Mouse (Mus musculus) hindbrain, embryonic 11.5 days (tissue): ENCODE measurements around the gene Rbm6. TPM values are rescaled to one million over a fixed set of nuclear protein-coding genes. Genes with fewer than 3 reads are reported as not detected.

Experiments used
- ATAC-seq: fragments of 200-750 bp; cut with Nextera tagmentation; 2 replicates; pipeline ENCODE4 v1.8.0; 2017; ENCODE audit warnings: mild to moderate bottlenecking, moderate TSS enrichment, moderate library complexity; ENCODE audit not compliant: low FRiP score
- DNase-seq: peaks from one replicate; pipeline ENCODE4 v3.0.0-alpha.2; 2015; ENCODE audit warnings: low spot score
- H3K27ac ChIP-seq: fragments of 300-500 bp; sonication (generic); 2 replicates; pipeline ENCODE4 v1.5.1; 2014; ENCODE audit warnings: mild to moderate bottlenecking, low read depth, low read length
- H3K27me3 ChIP-seq: fragments of 300-500 bp; sonication (generic); 2 replicates; pipeline ENCODE4 v1.6.1; 2014; ENCODE audit warnings: mild to moderate bottlenecking, low read length, moderate library complexity, mixed read lengths; ENCODE audit not compliant: control insufficient read depth, insufficient read depth
- H3K36me3 ChIP-seq: fragments of 300-500 bp; sonication (generic); 2 replicates; pipeline ENCODE4 v1.6.1; 2014; ENCODE audit warnings: mild to moderate bottlenecking, low read length, moderate library complexity, mixed read lengths; ENCODE audit not compliant: control insufficient read depth, insufficient read depth
- H3K4me1 ChIP-seq: fragments of 300-500 bp; sonication (generic); replicated peaks from 2 replicates; pipeline ENCODE4 v1.6.1; 2014; ENCODE audit warnings: low read length, mixed read lengths; ENCODE audit not compliant: control insufficient read depth, insufficient read depth
- H3K4me2 ChIP-seq: fragments of 300-500 bp; sonication (generic); replicated peaks from 2 replicates; pipeline ENCODE4 v1.6.1; 2014; ENCODE audit warnings: mild to moderate bottlenecking, low read depth, low read length
- H3K4me3 ChIP-seq: fragments of 300-500 bp; sonication (generic); 2 replicates; pipeline ENCODE4 v1.5.1; 2014; ENCODE audit warnings: low read depth, low read length
- H3K9ac ChIP-seq: fragments of 300-500 bp; sonication (generic); 2 replicates; pipeline ENCODE4 v1.6.1; 2014; ENCODE audit warnings: low read depth, low read length
- H3K9me3 ChIP-seq: fragments of 300-500 bp; sonication (generic); 2 replicates; pipeline ENCODE4 v1.6.1; 2016; ENCODE audit warnings: low read length; ENCODE audit not compliant: control insufficient read depth
- WGBS: fragments of 180-500 bp; shearing (Covaris S2); extraction: QIAGEN DNeasy Blood & Tissue Kit; methylation state at CpG from one replicate; pipeline ENCODE4 v1.1.7; 2014; 5-methylcytosine and 5-hydroxymethylcytosine counted together
- polyA plus RNA-seq: library from polyadenylated mRNA; unstranded; fragments of >200 nt; fragmentation: Nextera tagmentation; extraction: Ambion mirVana; gene quantifications from 2 replicates; pipeline ENCODE4 v1.2.1, GENCODE M21; 2014

The Rbm6 gene
- polyA plus RNA-seq, 1 experiment from 2014 or later, result 114 TPM

DNA sequence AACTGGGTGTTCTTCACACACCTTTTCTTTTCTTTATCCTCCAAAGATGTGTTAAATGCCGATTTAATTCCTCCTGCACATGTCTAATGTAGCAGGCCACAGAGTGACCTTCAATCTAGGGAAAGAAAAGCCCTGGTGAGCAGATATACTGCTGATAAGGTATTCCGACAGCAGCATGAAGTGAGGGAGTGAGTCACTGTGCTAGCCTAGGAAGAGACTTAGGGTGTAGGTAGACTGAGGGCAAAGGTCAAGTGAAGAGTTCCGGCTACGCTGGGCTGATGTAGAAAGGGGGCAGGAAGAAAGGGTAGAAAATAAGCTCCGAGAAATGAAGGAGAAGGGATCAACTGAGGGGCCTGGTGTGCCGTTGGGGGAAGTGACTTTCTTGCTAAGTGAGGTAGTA is 17.2 kb upstream of the Rbm6 start:
- ATAC-seq (no peak), DNase-seq (no peak)
- Histone ChIP-seq H3K9me3 (no peaks in the 10 kb centered on the region), H3K4me3 (no peak overlapping the region), H3K27ac (no peak overlapping the region), H3K4me1 (no peaks in the 10 kb centered on the region; the same call in 1 of the 2 replicates), H3K27me3 (no peaks in the 10 kb centered on the region; the same call in 1 of the 2 replicates), H3K36me3 (no peaks in the 10 kb centered on the region), H3K9ac (no peak overlapping the region), H3K4me2 (no peak overlapping the region)
- WGBS, result 83% methylated on average over 6 of the region's 6 CpGs

DNA sequence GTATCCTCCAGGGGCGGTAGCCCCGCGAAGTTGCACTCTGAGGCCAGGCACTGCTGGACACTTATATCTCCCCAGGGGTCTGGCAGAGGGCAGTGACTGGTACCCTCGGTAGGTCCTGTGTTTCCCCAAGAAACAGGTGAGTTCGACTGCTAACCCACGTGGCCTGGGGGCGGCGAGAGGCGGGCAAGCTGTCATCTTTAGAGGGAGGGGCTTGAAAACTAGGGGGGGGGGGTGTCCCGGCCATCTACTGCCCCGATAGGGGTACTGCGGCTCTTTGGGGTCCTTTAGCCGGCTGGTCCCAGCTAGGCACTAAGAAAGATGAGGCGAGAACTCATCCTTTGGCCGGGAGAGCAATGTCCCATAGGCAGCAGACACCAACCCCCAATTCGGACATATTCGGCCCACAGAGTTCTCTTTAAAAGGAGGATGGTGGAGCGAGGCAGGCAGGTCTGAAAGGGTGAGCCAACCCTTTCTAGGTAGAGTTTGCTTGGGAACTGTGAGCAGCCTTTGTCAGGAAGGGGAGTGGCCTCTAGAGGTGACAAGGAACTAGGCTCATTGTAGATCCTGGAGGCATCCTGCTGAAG is 15.3 kb upstream of the Rbm6 start:
- DNase-seq (no peak), ATAC-seq (peak; percentile 87)
- no peaks in the 10 kb centered on the region for H3K9me3 ChIP-seq
- no peaks in the 10 kb centered on the region; the same call in 1 of the 2 replicates for H3K27me3 ChIP-seq
- peak overlapping the region; percentile 74 for H3K4me2 ChIP-seq
- no peaks in the 10 kb centered on the region for H3K36me3 ChIP-seq
- 0 out of 2 replicates have a peak overlapping the region, but pooled peaks have one; percentile 11 for H3K27ac ChIP-seq
- under 1% methylated on average over 18 of the region's 18 CpGs for WGBS
- peak overlapping the region; percentile 64 for H3K4me3 ChIP-seq
- no peaks in the 10 kb centered on the region; the same call in 1 of the 2 replicates for H3K4me1 ChIP-seq
- H3K9ac ChIP-seq, result peak overlapping the region; percentile 62

DNA sequence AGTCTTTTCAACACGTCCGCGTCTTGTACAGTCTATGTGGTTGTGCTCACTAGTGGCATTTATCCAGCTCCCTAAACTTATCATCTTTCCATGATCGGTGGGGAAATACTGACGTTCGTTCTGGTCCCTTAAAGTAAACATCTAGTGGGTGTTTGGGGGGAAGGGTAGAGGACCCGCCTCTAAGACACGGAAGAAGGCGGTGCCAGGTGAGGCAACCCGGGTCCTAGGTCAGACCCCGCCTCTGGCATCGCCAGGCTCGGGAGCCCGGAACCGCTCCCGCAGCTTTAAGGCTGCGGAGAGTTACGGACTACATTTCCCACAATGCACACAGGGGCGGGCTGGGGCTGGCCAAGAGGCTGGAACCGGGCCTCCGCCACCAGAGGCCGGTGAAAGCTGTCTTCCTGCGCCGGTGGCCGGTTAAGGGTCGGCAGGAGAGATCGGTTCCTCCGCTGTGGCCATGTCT is 14.8 kb upstream of the Rbm6 start, which contains the start of gene Mon1a:
Gene Mon1a (plus strand): TSS at position 348 of the 463 bp plus-strand sequence.
- peak; percentile 96 for ATAC-seq
- Histone ChIP-seq H3K4me1 (no peaks in the 10 kb centered on the region; the same call in 1 of the 2 replicates), H3K27me3 (no peaks in the 10 kb centered on the region; the same call in 1 of the 2 replicates), H3K36me3 (no peaks in the 10 kb centered on the region), H3K27ac (0 out of 2 replicates have a peak within 1 kb of the TSS, but pooled peaks have one; percentile 11), H3K4me2 (peak within 1 kb of the TSS; percentile 74), H3K9me3 (no peaks in the 10 kb centered on the region), H3K9ac (peak within 1 kb of the TSS; percentile 62), H3K4me3 (peak within 1 kb of the TSS; percentile 64)
- WGBS, result under 1% methylated on average over 28 of the region's 28 CpGs
- DNase-seq, result peak; percentile 87

DNA sequence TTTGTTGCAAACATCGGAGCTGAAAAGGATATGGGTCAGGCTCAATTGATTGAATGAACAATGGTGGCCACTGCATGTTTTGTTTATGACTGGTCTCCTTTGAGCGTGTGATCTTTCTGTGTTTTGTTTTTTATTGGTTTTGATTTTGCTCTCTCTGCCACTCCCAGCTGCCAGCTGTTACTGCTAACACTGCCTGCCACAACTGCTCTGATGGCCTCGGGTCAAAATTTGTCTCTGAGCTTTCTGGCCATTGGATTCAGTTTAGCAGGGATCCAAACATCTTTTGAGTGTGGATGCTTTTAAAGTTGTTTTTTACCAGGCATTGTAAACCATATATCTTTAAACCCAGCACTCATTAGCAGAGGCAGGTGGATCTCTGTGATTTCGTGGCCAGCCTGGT is 7.4 kb upstream of the Rbm6 start:
- WGBS, result 82% methylated on average over 4 of the region's 4 CpGs
- no peaks in the 10 kb centered on the region for H3K27me3 ChIP-seq

DNA sequence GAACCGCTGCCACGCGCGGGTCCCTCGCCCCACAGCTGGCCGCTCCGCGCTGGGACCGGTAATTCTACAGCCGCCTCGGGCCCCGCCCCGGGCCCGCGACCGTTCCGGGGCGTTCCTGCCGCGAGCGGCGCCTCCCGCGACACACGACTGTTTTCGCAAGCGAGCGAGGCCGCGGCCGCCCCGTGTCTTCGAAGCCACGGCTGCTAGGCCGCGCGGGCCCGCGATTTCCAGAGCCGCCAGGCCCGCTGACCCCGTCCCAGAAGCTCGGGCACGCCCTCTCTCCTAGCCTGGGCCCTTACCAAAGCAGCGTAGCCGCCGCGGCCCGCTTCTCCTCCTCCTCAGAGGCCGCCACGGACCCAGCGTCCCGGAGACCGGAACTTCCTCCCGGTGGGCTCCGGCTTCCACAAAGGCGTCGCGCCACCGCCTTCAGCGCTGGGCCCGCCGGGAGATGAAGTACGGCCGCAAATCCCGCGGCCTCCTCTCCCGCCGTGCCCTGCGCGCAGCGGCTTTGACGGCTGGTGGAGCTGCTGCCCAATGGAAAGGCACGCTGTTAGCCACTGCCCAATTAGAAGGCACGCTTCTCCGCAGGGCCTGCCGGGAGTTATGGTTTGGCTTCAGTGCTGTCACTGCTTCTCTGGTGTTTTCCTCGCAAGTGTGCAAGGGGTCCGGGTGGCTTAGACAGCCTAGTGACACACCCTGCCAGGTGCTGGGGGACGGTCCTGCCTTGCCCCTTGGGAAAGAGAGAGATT is 513 bp downstream of the Rbm6 start:
- peak overlapping the region; percentile 91 for H3K27ac ChIP-seq

More for the DNA sequence above, 7.4 kb upstream of the Rbm6 start:
- no peak overlapping the region for H3K4me2 ChIP-seq
- no peak for ATAC-seq
- H3K4me1 ChIP-seq, result no peaks in the 10 kb centered on the region
- H3K36me3 ChIP-seq, result no peaks in the 10 kb centered on the region
- H3K4me3 ChIP-seq, result no peak overlapping the region
- DNase-seq, result no peak
- no peak overlapping the region for H3K9ac ChIP-seq
- H3K27ac ChIP-seq, result no peak overlapping the region
- no peaks in the 10 kb centered on the region for H3K9me3 ChIP-seq

DNA sequence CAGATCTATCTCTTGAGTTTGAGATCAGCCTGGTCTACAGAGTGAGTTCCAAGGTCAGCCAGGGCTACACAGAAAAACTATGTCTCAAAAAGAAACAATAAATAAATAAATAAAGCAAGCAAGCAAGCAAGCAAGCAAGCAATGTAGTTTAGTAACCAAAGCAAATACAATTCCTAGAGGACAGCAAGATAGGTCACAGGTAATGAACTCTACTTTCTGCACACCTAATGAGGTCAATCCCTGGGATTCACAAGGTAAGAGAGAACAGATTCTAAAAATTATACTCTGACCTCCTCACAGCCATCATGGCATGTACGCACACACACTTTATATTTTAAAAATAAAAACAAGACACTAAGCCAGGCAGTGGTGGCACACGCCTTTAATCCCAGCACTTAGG is 7.0 kb downstream of the Rbm6 start:
- Histone ChIP-seq H3K9ac (no peak overlapping the region), H3K36me3 (no peaks in the 10 kb centered on the region), H3K4me1 (peaks cover under 1% of the 10 kb centered on the region; the same call in 1 of the 2 replicates), H3K4me3 (no peak overlapping the region), H3K9me3 (no peaks in the 10 kb centered on the region), H3K4me2 (no peak overlapping the region), H3K27me3 (no peaks in the 10 kb centered on the region), H3K27ac (no peak overlapping the region)
- WGBS, result 97% methylated on average over 2 of the region's 2 CpGs
- ATAC-seq (no peak), DNase-seq (no peak)

More for the DNA sequence above, 513 bp downstream of the Rbm6 start:
- under 1% methylated on average over 73 of the region's 80 CpGs for WGBS
- Histone ChIP-seq H3K27me3 (no peaks in the 10 kb centered on the region), H3K36me3 (no peaks in the 10 kb centered on the region), H3K4me3 (peak overlapping the region; percentile 99), H3K9ac (peak overlapping the region; percentile 97), H3K9me3 (no peaks in the 10 kb centered on the region), H3K4me2 (peak overlapping the region; percentile 76), H3K4me1 (peaks cover 2% of the 10 kb centered on the region; the same call in 1 of the 2 replicates)
- DNase-seq (peak; percentile 94), ATAC-seq (peak; percentile 99)

DNA sequence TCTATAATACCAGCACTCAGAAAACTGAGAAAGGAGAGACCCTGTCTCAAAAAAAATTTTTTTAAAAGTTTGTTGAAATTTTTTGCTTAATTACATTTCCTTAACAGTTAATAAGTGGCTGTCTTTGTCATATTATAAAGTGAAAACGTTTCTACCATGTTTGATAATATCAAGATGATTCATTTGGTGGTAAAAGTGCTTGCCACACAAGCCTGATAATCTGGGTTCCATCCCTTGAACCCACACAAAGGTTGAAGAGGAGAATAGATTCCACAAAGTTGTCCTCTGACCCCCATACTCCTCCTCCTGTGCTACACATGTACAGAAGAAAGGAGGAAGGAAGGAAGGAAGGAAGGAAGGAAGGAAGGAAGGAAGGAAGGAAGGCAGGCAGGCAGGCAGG is 8.5 kb downstream of the Rbm6 start:
- Histone ChIP-seq H3K9ac (no peak overlapping the region), H3K4me3 (no peak overlapping the region), H3K4me2 (no peak overlapping the region), H3K4me1 (no peaks in the 10 kb centered on the region), H3K36me3 (no peaks in the 10 kb centered on the region), H3K27ac (no peak overlapping the region), H3K27me3 (no peaks in the 10 kb centered on the region), H3K9me3 (no peaks in the 10 kb centered on the region)
- ATAC-seq (no peak), DNase-seq (no peak)
- WGBS, result 77% methylated on average over 1 of the region's 1 CpGs

DNA sequence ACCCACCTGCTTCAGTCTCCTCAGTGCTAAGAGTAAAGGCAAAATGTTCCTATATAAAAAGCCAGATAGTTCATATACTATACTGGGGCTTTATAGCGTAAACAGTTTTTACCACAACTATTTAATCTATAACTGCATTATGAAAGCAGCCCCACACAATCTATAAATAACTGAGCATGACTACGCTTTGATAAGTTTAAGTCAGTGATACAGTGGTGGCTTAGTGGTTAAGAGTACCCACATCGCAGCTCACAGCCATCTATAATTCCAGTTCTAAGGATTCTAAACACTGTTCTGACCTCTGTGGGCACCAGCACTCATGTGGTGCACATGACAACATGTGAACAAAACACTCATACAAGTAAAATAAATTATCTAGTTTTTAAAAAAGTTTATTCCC is 14.7 kb downstream of the Rbm6 start:
- 97% methylated on average over 3 of the region's 3 CpGs for WGBS
- no peak overlapping the region for H3K9ac ChIP-seq
- no peak overlapping the region for H3K4me2 ChIP-seq
- no peaks in the 10 kb centered on the region for H3K27me3 ChIP-seq
- no peak overlapping the region for H3K27ac ChIP-seq
- DNase-seq, result no peak
- no peaks in the 10 kb centered on the region for H3K9me3 ChIP-seq
- no peak overlapping the region for H3K4me3 ChIP-seq
- no peaks in the 10 kb centered on the region for H3K4me1 ChIP-seq
- no peak for ATAC-seq
- H3K36me3 ChIP-seq, result no peaks in the 10 kb centered on the region; the same call in 1 of the 2 replicates
